Mouse (Mus musculus) MEL (cell line): ENCODE results near the gene Cdh23. TPM values are rescaled to one million over a fixed set of nuclear protein-coding genes. Genes with fewer than 3 reads are reported as not detected.

ENCODE experiments used
- DNase-seq: peaks from one replicate; pipeline ENCODE4 v3.0.0; 2011; ENCODE audit warnings: low read depth, low spot score
- H3K27ac ChIP-seq: 2 replicates; pipeline ENCODE4 v1.5.1; 2012; ENCODE audit warnings: low read depth, mild to moderate bottlenecking, control low read depth, low read length, moderate library complexity; ENCODE audit not compliant: control insufficient read depth
- H3K27me3 ChIP-seq, 2 experiments: fragments of 150-350 bp in 1 of 2; sonication (generic) in 1 of 2; 2 replicates each; pipeline ENCODE4 v1.6.1; 2012; ENCODE audit warnings: low read length in 2 of 2, mild to moderate bottlenecking in 2 of 2, improper control_type of control experiment in 1 of 2, moderate library complexity in 1 of 2; ENCODE audit not compliant: insufficient read depth in 2 of 2, control insufficient read depth in 1 of 2
- H3K36me3 ChIP-seq, 2 experiments: 2 replicates each; pipeline ENCODE4 v1.6.1; 2012 to 2014; ENCODE audit warnings: low read length in 2 of 2, improper control_type of control experiment in 1 of 2, inconsistent platforms in 1 of 2, mild to moderate bottlenecking in 1 of 2; ENCODE audit not compliant: insufficient read depth in 2 of 2, control insufficient read depth in 1 of 2
- H3K4me1 ChIP-seq, 2 experiments: fragments of 150-350 bp in 1 of 2; sonication (generic) in 1 of 2; 2 replicates each; pipeline ENCODE4 v1.6.1; 2012; ENCODE audit warnings: low read length in 2 of 2, improper control_type of control experiment in 1 of 2, mild to moderate bottlenecking in 1 of 2; ENCODE audit not compliant: insufficient read depth in 2 of 2, control insufficient read depth in 1 of 2
- H3K4me3 ChIP-seq, 2 experiments: fragments of 150-350 bp in 1 of 2; sonication (generic) in 1 of 2; 2 replicates each; pipeline ENCODE4 v1.5.1; 2012; ENCODE audit warnings: low read depth in 2 of 2, low read length in 2 of 2, mild to moderate bottlenecking in 2 of 2, moderate library complexity in 2 of 2, control low read depth in 1 of 2, improper control_type of control experiment in 1 of 2; ENCODE audit not compliant: control insufficient read depth in 1 of 2, insufficient read depth in 1 of 2
- H3K79me2 ChIP-seq: 2 replicates; pipeline ENCODE4 v1.6.1; 2012; ENCODE audit warnings: mild to moderate bottlenecking, low read length, moderate library complexity; ENCODE audit not compliant: control insufficient read depth, poor library complexity, insufficient read depth
- H3K9ac ChIP-seq: 2 replicates; pipeline ENCODE4 v1.6.1; 2012; ENCODE audit warnings: low read depth, mild to moderate bottlenecking, control low read depth, low read length, moderate library complexity; ENCODE audit not compliant: control insufficient read depth, poor library complexity, severe bottlenecking
- H3K9me3 ChIP-seq: fragments of 150-350 bp; sonication (generic); replicated peaks from 2 replicates; pipeline ENCODE4 v1.6.1; 2012; ENCODE audit warnings: mild to moderate bottlenecking, low read length, improper control_type of control experiment, moderate library complexity; ENCODE audit not compliant: insufficient read depth
- BHLHE40 ChIP-seq: IDR thresholded peaks from 2 replicates; pipeline ENCODE4 v1.6.1; 2012; ENCODE audit warnings: low read depth, mild to moderate bottlenecking, inconsistent platforms, low read length, improper control_type of control experiment, borderline replicate concordance
- EP300 ChIP-seq, 2 experiments: IDR thresholded peaks; 2 replicates each; pipeline ENCODE4 v1.6.1; 2011; ENCODE audit warnings: improper control_type of control experiment in 2 of 2, low read length in 2 of 2, low read depth in 1 of 2, mild to moderate bottlenecking in 1 of 2
- ETS1 ChIP-seq: IDR thresholded peaks from 2 replicates; pipeline ENCODE4 v1.6.1; 2012; ENCODE audit warnings: low read depth, mild to moderate bottlenecking, inconsistent platforms, low read length, improper control_type of control experiment, moderate library complexity
- GATA1 ChIP-seq: IDR thresholded peaks from 2 replicates; pipeline ENCODE4 v1.6.1; 2011; ENCODE audit warnings: low read depth, low read length, improper control_type of control experiment
- MAFK ChIP-seq: IDR thresholded peaks from 2 replicates; pipeline ENCODE4 v1.6.1; 2011; ENCODE audit warnings: low read depth, mild to moderate bottlenecking, low read length, improper control_type of control experiment, borderline replicate concordance
- MXI1 ChIP-seq: IDR thresholded peaks from 2 replicates; pipeline ENCODE4 v1.6.1; 2011; ENCODE audit warnings: mild to moderate bottlenecking, low read depth, low read length, improper control_type of control experiment
- MYC ChIP-seq: IDR thresholded peaks from 2 replicates; pipeline ENCODE4 v1.6.1; 2011; ENCODE audit warnings: low read depth, mild to moderate bottlenecking, low read length, improper control_type of control experiment, moderate library complexity
- RCOR1 ChIP-seq: IDR thresholded peaks from 2 replicates; pipeline ENCODE4 v1.6.1; 2012; ENCODE audit warnings: low read depth, mild to moderate bottlenecking, inconsistent platforms, low read length, improper control_type of control experiment
- TAL1 ChIP-seq: IDR thresholded peaks from 2 replicates; pipeline ENCODE4 v1.6.1; 2012; ENCODE audit warnings: mild to moderate bottlenecking, inconsistent platforms, low read length, moderate library complexity, mixed read lengths
- UBTF ChIP-seq: IDR thresholded peaks from 2 replicates; pipeline ENCODE4 v1.6.1; 2012; ENCODE audit warnings: low read depth, mild to moderate bottlenecking, inconsistent platforms, low read length, improper control_type of control experiment, moderate library complexity, borderline replicate concordance; ENCODE audit not compliant: insufficient read depth
- USF1 ChIP-seq: IDR thresholded peaks from 2 replicates; pipeline ENCODE4 v1.6.1; 2014; ENCODE audit warnings: low read depth, mild to moderate bottlenecking, inconsistent platforms, low read length, improper control_type of control experiment, moderate library complexity
- USF2 ChIP-seq, 2 experiments: IDR thresholded peaks; 2 replicates each; pipeline ENCODE4 v1.6.1; 2011 to 2012; ENCODE audit warnings: improper control_type of control experiment in 2 of 2, low read length in 2 of 2, borderline replicate concordance in 1 of 2, inconsistent platforms in 1 of 2, low read depth in 1 of 2, mild to moderate bottlenecking in 1 of 2; ENCODE audit not compliant: insufficient read depth in 1 of 2
- ZKSCAN1 ChIP-seq: IDR thresholded peaks from 2 replicates; pipeline ENCODE4 v1.6.1; 2012; ENCODE audit warnings: low read depth, mild to moderate bottlenecking, inconsistent platforms, low read length, improper control_type of control experiment, moderate library complexity
- polyA plus RNA-seq, 2 experiments: library from polyadenylated mRNA; stranded (reverse) in 1 of 2; unstranded in 1 of 2; fragments of >175 nt in 1 of 2; fragments of >200 nt in 1 of 2; gene quantifications; 2 replicates each; pipeline versions ENCODE4 v1.2.1 to v1.2.4; 2012; ENCODE audit warnings: low replicate concordance in 2 of 2, low read depth in 1 of 2; ENCODE audit not compliant: insufficient read length in 2 of 2, insufficient read depth in 1 of 2, missing spikeins in 1 of 2
- total RNA-seq: library from RNA; depleted of rRNA; stranded (reverse); fragments of 300-350 nt; gene quantifications from 2 replicates; pipeline ENCODE4 v1.2.3, GENCODE M21; 2012

Cdh23 gene
- total and polyA plus RNA-seq, 3 experiments, result 0.04 TPM; not detected in 2

DNA sequence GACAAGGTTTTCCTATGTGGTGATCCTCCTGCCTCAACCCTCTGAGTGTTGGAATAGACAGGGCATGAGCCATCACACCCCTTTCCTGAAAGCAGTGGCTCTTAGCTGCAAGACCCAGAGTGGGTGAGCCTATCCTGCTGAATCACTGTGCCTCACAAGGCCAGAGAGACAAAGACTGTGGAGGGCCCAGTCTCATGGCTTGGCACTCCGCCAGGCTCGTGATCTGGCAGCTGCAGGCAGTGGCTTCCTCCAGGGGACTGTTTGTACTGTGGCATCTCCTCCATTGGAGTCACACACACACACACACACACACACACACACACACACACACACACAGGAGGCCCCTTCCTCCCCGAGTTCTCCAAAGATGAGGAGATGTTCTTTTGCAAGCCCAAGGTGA is 433.9 kb downstream of the Cdh23 start:
- no peaks in the 10 kb centered on the region for H3K27me3 ChIP-seq
- no peaks in the 10 kb centered on the region for H3K9me3 ChIP-seq
- no peak overlapping the region for H3K27ac ChIP-seq
- no peak overlapping the region for H3K4me3 ChIP-seq
- H3K79me2 ChIP-seq, result no peaks in the 10 kb centered on the region
- peaks cover 0 to 6% of the 10 kb centered on the region in 2 experiments; a peak in 1 of 4 replicates for H3K36me3 ChIP-seq
- peak; percentile 89 for DNase-seq
- peak; percentile 69; the same call in 1 of the 2 replicates for TF ChIP-seq RCOR1
- TF ChIP-seq UBTF, result no peak
- no peak for TF ChIP-seq GATA1
- TF ChIP-seq USF1, result peak; percentile 55; the same call in 1 of the 2 replicates
- peak; percentile 80 for TF ChIP-seq ETS1
- TF ChIP-seq MAFK, result no peak
- peak; percentile 97 for TF ChIP-seq BHLHE40
- TF ChIP-seq MYC, result 0 out of 2 replicates have a peak, but pooled peaks have one; percentile 22
- peak; percentile 12 to 57; a peak in 2 of 4 replicates for TF ChIP-seq EP300 (IDR thresholded peaks at IDR 0.05; ENCODE audit: low read depth in 1 of 2, low read length in 2 of 2)
- peak; percentile 28; the same call in 1 of the 2 replicates for TF ChIP-seq TAL1
- no peak overlapping the region for H3K9ac ChIP-seq
- peaks cover 2 to 10% of the 10 kb centered on the region in 2 experiments; a peak in 3 of 4 replicates for H3K4me1 ChIP-seq

DNA sequence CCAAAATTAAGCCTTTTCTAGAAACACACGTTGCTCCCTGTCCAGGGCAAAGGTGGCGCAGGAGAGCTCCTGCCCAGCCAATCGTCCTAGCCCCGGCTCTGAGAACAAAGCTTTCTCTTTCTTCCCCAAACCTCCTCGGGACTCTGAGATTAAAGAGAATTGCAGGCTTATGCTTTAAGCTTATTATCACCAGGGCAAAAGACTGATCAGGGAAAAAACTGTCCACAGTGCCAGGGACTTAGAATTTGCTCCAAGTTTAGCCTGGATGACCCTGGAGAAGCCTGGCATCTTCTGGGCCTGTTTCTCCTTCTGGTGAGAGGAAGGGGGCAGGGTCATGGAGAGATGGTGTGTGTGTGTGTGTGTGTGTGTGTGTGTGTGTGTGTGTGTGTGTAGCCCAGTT is 434.8 kb downstream of the Cdh23 start:
- Histone ChIP-seq H3K27ac (no peak overlapping the region), H3K9me3 (no peaks in the 10 kb centered on the region)
- TF ChIP-seq MXI1 (no peak), USF2 (IDR thresholded peaks at IDR 0.05; ENCODE audit: borderline replicate concordance in 1 of 2, insufficient read depth in 1 of 2, low read depth in 1 of 2, low read length in 2 of 2) (no peak), ZKSCAN1 (no peak)
- TF ChIP-seq, all 39 proteins: peak for 0
- no peak for DNase-seq
- H3K36me3 ChIP-seq, result peaks cover 0 to 9% of the 10 kb centered on the region in 2 experiments; a peak in 2 of 4 replicates
- H3K4me1 ChIP-seq, result peaks cover 2 to 16% of the 10 kb centered on the region in 2 experiments; a peak in 3 of 4 replicates
- no peak overlapping the region for H3K9ac ChIP-seq
- H3K27me3 ChIP-seq, result no peaks in the 10 kb centered on the region
- no peaks in the 10 kb centered on the region for H3K79me2 ChIP-seq
- no peak overlapping the region for H3K4me3 ChIP-seq
